Mouse (Mus musculus): ENCODE measurements around the gene Ppfia4. TPM values are rescaled to one million over a fixed set of nuclear protein-coding genes. Genes with fewer than 3 reads are reported as not detected.
A peak's percentile ranks its signal among the peaks of the same experiment; 100 is the strongest.

Ppfia4 gene
- polyA plus RNA-seq, 1 experiment, result 31.3 TPM

- no peak for TF ChIP-seq CTCF (IDR thresholded peaks at IDR 0.05; ENCODE audit: borderline replicate concordance, extremely low read depth, insufficient read depth, insufficient read length)
- TF ChIP-seq POLR2A (IDR thresholded peaks at IDR 0.05; ENCODE audit: borderline replicate concordance, extremely low read depth, insufficient read depth, insufficient read length, poor library complexity, severe bottlenecking), result no peak
- DNase-seq (ENCODE audit: low read depth), result peak; percentile 78
These were observed 14.5 kb downstream of the Ppfia4 start for GRCm38 (mm10) chr1:134318261-134318660.

GRCm38 (mm10) chr1:134316361-134316760, 16.4 kb downstream of the Ppfia4 start:
- DNase-seq (ENCODE audit: low read depth), result no peak
- no peak for TF ChIP-seq CTCF (IDR thresholded peaks at IDR 0.05; ENCODE audit: borderline replicate concordance, extremely low read depth, insufficient read depth, insufficient read length)
- TF ChIP-seq POLR2A (IDR thresholded peaks at IDR 0.05; ENCODE audit: borderline replicate concordance, extremely low read depth, insufficient read depth, insufficient read length, poor library complexity, severe bottlenecking), result no peak

- DNase-seq (ENCODE audit: low read depth), result no peak
- TF ChIP-seq CTCF (IDR thresholded peaks at IDR 0.05; ENCODE audit: borderline replicate concordance, extremely low read depth, insufficient read depth, insufficient read length), result no peak
- no peak for TF ChIP-seq POLR2A (IDR thresholded peaks at IDR 0.05; ENCODE audit: borderline replicate concordance, extremely low read depth, insufficient read depth, insufficient read length, poor library complexity, severe bottlenecking)
These were observed 17.5 kb downstream of the Ppfia4 start for GRCm38 (mm10) chr1:134315181-134315580.

GRCm38 (mm10) chr1:134311760-134312159, 21.0 kb downstream of the Ppfia4 start:
- no peak for TF ChIP-seq CTCF (IDR thresholded peaks at IDR 0.05; ENCODE audit: borderline replicate concordance, extremely low read depth, insufficient read depth, insufficient read length)
- no peak for TF ChIP-seq POLR2A (IDR thresholded peaks at IDR 0.05; ENCODE audit: borderline replicate concordance, extremely low read depth, insufficient read depth, insufficient read length, poor library complexity, severe bottlenecking)

GRCm38 (mm10) chr1:134310729-134311128, 22.0 kb downstream of the Ppfia4 start:
- no peak for TF ChIP-seq CTCF (IDR thresholded peaks at IDR 0.05; ENCODE audit: borderline replicate concordance, extremely low read depth, insufficient read depth, insufficient read length)
- TF ChIP-seq POLR2A (IDR thresholded peaks at IDR 0.05; ENCODE audit: borderline replicate concordance, extremely low read depth, insufficient read depth, insufficient read length, poor library complexity, severe bottlenecking), result no peak
- DNase-seq (ENCODE audit: low read depth), result no peak

More at GRCm38 (mm10) chr1:134311760-134312159, 21.0 kb downstream of the Ppfia4 start:
- DNase-seq (ENCODE audit: low read depth), result no peak

GRCm38 (mm10) chr1:134310291-134310690, 22.4 kb downstream of the Ppfia4 start:
- no peak for DNase-seq (ENCODE audit: low read depth)

GRCm38 (mm10) chr1:134307409-134307808, 25.3 kb downstream of the Ppfia4 start:
- TF ChIP-seq POLR2A (IDR thresholded peaks at IDR 0.05; ENCODE audit: borderline replicate concordance, extremely low read depth, insufficient read depth, insufficient read length, poor library complexity, severe bottlenecking) (no peak), CTCF (IDR thresholded peaks at IDR 0.05; ENCODE audit: borderline replicate concordance, extremely low read depth, insufficient read depth, insufficient read length) (no peak)
- peak; percentile 43 for DNase-seq (ENCODE audit: low read depth)

More at GRCm38 (mm10) chr1:134310291-134310690, 22.4 kb downstream of the Ppfia4 start:
- TF ChIP-seq POLR2A (IDR thresholded peaks at IDR 0.05; ENCODE audit: borderline replicate concordance, extremely low read depth, insufficient read depth, insufficient read length, poor library complexity, severe bottlenecking) (no peak), CTCF (IDR thresholded peaks at IDR 0.05; ENCODE audit: borderline replicate concordance, extremely low read depth, insufficient read depth, insufficient read length) (no peak)

- DNase-seq (ENCODE audit: low read depth), result no peak
- TF ChIP-seq CTCF (IDR thresholded peaks at IDR 0.05; ENCODE audit: borderline replicate concordance, extremely low read depth, insufficient read depth, insufficient read length), result no peak
- TF ChIP-seq POLR2A (IDR thresholded peaks at IDR 0.05; ENCODE audit: borderline replicate concordance, extremely low read depth, insufficient read depth, insufficient read length, poor library complexity, severe bottlenecking), result no peak
These were observed 27.8 kb downstream of the Ppfia4 start for GRCm38 (mm10) chr1:134304940-134305339.

GRCm38 (mm10) chr1:134302568-134303238, 30.0 kb downstream of the Ppfia4 start:
- DNase-seq (ENCODE audit: low read depth), result peak; percentile 64
- no peak for TF ChIP-seq CTCF (IDR thresholded peaks at IDR 0.05; ENCODE audit: borderline replicate concordance, extremely low read depth, insufficient read depth, insufficient read length)
- no peak for TF ChIP-seq POLR2A (IDR thresholded peaks at IDR 0.05; ENCODE audit: borderline replicate concordance, extremely low read depth, insufficient read depth, insufficient read length, poor library complexity, severe bottlenecking)

GRCm38 (mm10) chr1:134298636-134299411, 33.9 kb downstream of the Ppfia4 start:
- DNase-seq (ENCODE audit: low read depth), result peak; percentile 53
- TF ChIP-seq POLR2A (IDR thresholded peaks at IDR 0.05; ENCODE audit: borderline replicate concordance, extremely low read depth, insufficient read depth, insufficient read length, poor library complexity, severe bottlenecking) (no peak), CTCF (IDR thresholded peaks at IDR 0.05; ENCODE audit: borderline replicate concordance, extremely low read depth, insufficient read depth, insufficient read length) (no peak)

- peak; percentile 36 for DNase-seq (ENCODE audit: low read depth)
These were observed 35.5 kb downstream of the Ppfia4 start for GRCm38 (mm10) chr1:134297265-134297664.

More at GRCm38 (mm10) chr1:134297265-134297664, 35.5 kb downstream of the Ppfia4 start:
- TF ChIP-seq POLR2A (IDR thresholded peaks at IDR 0.05; ENCODE audit: borderline replicate concordance, extremely low read depth, insufficient read depth, insufficient read length, poor library complexity, severe bottlenecking), result no peak
- no peak for TF ChIP-seq CTCF (IDR thresholded peaks at IDR 0.05; ENCODE audit: borderline replicate concordance, extremely low read depth, insufficient read depth, insufficient read length)

Data from brain, embryonic 14.5 days (tissue).